Mouse (Mus musculus) mouse trophoblast stem cell (cell line): ENCODE results near the gene Gosr2.

ENCODE experiments used
- in situ Hi-C, 2 experiments: fragments of 300-500 bp; cut with MseI, MboI; formaldehyde crosslinking; loops; 2 replicates in 1 of 2; 3 replicates in 1 of 2; pipeline ENCODE4 v1.15.1; 2025

Gosr2 gene

DNA sequence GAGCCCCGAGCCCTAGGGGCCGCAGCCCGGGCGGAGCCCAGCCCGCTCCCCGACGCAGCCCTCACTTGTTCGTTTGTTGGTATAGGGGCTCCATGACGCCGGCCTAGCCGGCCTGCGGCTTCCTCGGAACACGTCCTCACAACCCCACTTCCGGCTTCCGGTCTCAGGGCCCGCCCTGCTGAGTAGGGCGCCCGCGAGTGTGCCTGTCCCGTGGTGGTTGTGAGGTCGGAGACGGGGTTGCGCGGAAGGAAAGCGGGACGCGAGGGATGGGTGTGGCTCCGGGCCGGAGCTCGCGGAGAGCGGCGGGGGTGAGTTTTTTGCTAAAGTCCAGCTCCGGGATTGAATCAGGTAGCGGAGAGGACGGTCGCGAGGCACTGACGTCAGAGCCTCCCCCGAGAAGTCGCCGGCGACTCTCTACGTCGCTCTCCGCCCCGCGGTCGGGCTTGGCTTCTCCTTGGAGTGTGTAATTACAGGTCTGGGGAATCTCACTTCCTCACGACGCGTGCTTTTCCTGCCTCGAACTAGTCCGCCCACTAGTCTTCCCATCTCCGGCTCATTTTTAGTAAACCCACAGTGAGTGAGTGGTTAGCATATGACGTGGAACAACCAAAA, at the start of gene Gosr2:
Gene Gosr2, minus strand, starts transcription at position 334 of the 612 bp plus-strand sequence.
- in situ Hi-C loops: no loop called here

DNA sequence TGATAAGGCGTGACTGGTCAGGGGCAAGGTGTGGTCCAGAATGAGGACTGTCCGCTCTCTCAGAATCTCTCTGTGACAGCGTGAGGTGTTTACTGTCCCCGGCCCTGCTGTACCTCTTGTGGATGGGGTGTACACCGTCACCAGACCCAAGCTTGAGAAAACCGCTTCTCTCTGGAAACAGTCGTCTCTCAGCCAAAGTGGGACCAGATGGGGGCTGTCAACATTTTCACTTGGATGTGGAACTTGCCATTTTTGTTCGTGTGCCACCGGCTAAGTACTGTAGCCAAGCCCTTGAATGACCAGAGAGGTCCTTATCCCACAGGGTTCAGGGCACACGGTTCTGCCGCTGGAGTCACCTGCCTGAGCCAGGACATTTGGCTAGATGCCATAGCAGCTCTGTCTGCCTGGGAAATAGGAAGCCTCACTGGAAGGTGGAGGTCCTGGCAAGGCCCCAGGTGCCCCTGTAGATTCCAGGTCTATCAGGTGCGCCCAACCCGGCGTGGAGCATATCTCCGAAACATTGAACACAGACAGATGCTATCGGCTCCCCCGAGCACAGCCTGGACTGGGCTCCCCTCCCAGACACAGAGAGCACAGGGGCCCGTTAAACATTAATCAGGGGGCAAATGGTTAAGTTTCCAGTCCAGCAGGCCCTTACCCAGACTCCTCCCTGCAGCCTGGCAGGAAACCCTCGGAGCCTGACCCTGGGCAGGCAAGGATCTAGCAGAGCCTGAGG, 37.5 kb upstream of the Gosr2 start:
- in situ Hi-C loops: no loop called here

DNA sequence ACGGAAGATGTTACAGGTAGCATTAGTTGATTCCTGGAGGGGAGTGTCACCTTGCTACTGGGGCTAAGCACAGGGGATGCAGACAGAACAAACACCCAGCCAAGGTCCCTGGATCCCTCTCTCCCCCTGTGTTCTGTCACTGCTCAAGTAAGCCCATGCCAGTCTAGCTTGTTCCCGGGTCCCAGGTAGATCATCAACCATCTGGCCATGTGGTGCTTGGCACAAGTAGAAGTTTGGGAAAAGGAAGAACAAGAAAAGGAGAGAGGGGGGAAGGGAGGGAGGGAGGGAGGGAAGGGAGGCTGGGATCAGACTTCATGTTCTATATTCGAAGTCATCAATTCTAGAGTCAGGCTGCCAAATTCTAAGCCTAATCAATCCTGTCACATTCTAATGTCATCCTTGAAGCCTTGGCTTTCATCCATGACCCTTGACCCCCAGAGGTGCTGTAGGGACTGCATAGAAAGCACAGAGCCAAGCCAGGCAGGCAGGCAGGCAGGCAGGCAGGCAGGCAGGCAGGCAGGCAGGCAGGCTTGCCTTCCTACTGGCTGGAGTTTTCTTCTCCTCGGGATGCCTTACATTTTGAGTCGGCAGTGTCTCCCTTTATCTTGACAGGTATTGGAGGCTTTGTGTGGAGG, 36.8 kb upstream of the Gosr2 start:
- in situ Hi-C loops: no loop called here

DNA sequence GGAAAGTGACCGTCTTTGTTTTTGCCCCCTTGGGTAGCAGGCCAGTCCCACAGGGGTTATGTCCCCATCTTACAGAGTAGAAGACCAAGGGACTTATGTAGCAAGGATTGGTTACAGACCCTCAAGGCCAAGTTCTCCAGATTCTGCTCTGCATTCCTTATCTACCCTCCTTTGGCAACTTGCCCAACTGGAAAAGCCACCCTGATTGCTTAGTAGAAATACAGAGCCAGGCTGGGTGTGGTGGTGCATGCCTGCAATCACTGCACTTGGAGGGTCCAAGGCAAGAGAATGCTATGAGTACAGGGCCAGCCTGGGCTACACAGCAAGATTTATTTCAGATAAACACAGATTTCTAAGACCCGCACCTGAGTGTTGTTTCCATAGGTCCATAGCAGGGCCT, 36.3 kb upstream of the Gosr2 start:
- in situ Hi-C loops: no loop called here

DNA sequence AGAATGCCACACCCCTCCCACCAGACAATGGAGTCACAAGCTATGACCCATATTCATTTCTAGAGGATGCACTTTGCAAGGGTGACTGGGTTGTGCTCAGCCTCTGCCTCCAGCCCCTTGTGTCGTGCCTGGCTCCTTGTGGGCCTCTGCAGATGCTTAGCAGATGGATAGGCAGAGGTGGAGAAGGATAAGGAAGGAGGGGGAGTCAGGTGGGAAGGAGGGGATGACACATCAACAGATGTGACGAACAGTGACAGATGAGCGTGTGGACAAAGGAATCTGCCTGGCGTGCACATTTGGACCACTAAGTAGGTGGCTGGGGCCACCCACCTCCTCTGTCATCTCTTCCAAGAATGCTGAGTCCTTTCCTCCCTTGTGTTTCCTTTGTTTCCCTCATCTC, 35.4 kb upstream of the Gosr2 start:
- in situ Hi-C loops: no loop called here

DNA sequence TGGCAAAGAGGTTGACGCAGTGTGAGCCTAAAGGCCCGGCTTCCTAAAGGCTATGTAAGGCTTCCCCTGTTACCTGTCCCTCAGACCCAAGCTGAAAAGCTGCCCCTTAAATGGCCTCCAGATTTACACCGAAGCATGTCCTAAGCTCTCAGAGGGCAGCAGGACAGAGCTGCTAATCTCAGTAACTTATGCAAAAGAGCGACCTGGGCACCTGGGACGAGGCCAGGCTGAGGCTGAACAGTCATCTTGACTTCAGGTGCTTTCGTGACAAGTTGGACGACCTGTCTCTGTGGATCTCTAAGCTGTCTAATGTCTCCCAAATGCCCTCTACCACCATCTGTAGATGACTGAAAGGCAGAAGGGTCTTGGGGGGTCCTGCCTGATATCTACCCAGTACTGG, 34.6 kb upstream of the Gosr2 start:
- in situ Hi-C loops: no loop called here

DNA sequence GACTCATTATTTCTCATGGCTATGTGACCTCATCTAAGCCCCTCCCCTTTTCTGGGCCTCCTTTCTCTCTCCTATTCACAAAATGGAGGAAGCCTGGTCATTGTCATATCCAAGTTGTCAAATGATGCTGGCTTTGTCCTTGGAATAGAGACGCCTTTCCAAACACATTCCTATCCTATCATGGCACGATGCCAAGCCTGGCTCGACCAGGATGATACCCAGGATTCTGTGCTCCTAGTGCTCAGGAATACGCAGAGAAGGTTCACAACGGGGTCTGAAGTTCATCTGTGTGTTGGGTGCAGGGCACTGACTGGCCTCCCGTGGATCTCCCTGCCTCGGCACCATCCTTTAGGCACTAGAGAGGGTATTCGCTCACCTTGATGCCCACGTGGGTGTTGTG, 33.9 kb upstream of the Gosr2 start:
- in situ Hi-C loops: no loop called here

DNA sequence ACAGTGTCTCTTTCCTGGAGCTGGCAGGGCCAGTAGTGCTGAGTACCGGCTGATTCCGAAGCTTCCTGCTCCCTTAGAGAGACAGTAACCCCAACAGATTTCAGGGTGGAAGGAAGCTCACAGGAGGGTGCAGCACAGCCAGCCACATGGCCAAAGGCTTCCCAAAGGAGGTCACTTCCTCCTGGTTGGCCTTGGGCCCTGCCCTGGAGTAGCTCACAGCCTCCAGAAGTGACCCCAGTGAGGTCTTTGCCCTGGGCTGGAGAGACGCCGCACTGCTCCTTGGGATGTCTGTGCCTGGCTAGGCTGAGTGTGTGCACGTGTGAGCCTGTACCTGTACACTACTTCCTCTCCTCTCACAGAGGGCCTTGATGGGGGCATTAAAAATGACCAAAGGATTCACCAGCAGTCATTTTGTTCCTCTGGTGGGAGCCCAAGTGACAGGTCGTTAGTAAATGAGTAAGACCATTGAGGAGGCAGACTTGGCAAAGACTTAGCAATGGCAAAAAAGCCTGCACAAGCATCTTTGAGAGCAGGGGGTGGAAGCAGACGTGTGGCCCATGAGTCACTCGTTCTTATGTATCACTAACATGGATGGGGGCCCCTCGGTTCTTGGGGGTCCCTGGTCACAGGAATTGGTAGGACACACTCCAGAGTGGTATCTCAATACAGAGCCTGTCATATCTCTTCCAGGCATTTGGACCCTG, 31.7 kb upstream of the Gosr2 start:
- in situ Hi-C loops: no loop called here

DNA sequence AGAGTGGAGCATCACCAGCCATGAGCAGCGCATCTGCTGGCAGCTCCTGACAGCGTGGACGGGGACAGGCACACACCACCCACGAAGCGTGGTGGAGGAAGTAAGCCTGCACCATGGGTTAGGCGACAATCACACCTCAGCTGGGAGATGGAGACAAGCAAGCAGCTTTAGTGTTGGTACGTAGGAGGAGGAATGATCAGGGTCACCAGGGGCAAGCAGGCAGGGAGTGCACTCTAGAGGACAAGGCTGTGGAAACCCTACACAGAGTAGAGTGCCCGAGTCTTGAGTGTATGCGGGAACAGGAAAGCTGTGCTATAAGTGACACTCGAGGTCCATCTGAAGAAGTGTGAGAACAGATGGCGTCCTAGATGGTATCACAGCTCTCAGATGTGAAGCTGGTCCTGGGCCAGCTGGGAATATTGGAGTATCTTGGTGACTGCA, 26.7 kb upstream of the Gosr2 start:
- in situ Hi-C loops: no loop called here

DNA sequence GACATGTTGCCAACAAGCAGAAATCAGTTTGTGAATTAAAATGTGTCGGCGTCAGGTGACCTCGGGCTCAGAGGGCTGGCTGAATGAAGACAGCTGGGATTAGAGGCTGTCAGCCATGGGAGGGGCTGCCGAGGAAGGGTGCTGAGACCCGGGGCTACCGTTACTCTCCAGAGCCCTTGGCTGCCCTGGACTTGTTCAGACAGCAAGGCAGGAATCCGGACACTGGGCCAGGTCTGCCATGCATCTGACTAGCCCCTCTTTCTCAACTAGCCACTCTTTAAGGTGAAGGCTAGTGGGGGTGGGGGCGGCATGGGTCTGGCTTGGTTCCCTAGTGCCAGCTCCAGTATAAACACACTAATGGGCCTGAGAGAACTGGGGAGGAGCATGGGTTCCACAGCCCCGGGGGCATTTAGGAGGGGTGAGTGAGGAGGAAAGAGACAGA, 24.4 kb upstream of the Gosr2 start:
- in situ Hi-C loops: no loop called here

DNA sequence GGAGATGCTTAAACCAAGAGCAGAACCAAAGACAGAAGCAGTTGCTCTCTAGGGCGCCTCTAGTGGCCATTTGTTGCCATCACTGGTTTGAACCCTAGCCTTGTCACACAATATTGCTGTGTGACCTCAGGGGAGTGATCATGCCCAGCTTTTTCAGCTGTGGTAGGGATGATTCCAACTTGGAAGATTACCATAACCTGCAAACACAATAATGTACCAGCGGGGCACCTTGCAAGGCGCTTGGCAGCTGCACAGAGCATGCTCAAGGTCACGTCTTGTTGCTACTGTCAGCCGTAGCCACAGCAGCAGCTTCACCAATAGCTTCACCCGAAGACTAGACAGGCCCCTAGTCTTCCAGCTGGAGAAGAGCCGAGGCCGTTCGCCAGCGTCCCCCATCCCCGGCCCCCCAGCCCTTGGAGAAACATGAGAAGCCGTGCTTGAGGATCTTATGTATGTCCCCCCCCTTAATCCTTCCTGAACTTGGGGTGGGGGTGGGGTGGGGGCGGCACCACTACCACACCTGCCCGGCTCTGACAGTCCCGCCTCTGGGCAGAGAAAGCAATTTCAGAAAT, 23.9 kb upstream of the Gosr2 start:
- in situ Hi-C loops: no loop called here

DNA sequence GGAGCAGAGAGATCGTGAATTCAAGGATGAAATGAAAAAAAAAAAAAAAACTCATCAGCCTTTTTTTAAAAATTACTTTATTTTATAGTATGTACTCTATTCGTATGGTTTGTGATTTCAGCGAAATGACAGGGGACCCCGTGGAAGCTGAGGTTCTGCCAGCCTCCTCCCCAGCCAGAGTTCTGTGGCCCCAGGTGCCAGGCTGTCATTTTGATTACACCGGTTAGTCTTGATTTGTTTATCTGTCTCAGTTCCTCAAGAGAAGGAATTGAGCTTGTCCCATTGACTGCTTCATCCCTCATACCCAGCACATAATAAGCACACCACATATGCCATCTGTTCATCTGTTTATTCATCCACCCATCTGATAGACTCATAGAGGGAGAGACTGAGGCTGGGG, 21.7 kb upstream of the Gosr2 start:
- in situ Hi-C loops: no loop called here

DNA sequence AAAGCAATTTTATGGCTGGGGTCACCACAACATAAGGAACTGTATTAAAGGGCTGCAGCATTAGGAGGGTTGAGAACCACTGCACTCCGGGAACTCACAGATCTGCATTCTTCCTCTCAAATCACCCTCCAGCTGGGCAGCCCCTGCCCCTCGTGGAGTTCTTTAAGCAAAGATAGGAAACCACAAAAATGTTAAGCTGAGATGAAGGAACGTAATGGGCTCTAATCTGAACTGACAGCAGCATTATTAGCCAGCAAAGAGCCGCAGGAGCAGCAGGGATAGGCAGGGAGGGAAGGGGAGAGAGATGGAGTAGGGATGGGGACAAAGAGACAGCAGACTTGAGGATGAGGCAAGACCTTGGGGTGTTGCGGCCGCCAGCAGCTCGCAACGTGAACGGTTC, 19.3 kb upstream of the Gosr2 start:
- in situ Hi-C loops: no loop called here

DNA sequence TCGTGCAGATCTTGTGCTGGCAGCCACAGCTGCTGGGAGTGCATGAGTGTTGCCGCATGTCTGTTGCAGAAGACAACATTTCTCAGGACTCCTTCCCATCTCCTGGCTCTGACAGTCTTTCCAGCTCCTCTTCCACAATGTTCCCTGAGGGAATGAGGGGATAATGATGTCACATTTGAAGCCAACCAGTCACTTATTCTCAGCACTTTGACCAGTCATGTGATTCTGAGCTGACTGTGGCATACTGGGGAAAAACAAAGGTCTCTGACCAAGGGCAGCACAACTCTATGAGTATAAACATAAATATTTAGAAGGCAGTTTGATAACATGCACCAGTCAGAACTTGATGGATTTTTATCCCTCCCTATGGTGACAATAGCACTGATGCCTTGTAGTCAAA, 16.4 kb upstream of the Gosr2 start:
- in situ Hi-C loops: no loop called here

DNA sequence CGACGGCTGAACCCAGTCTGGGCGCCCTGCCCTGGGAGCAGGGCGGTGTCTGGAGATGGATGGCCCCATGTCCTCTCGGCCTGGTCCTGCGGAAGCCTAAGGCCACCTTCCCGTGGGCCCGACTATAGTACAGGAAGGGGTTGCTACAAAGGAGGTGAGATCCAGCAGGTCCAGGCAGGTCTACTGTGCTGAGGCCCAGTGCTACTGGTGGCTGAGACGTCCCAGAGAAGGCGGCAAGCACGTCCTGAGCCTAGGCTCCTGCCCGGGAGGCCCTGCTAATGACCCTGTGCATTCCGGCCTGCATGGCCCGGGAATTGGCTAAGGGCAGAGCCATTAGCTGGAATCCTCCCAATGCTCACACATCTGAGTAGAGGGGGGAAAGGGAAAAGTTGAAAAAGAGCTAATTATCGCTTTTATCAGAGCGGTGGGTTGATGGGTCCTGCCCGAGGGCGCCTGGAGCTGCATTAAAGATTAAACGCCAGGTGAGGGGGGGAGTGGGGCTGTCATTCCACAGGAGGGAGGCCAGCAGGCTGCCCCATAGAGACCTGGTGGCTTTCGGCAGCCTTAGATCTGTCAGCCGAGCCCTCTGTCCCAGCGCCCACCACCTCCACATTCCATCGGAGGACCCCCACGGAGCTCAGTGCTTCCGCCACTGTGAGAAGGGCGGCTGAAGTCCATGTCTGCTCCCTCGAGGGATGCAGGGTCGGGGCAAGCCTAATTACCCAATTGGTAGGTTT, 14.3 kb upstream of the Gosr2 start:
- in situ Hi-C loops: no loop called here

DNA sequence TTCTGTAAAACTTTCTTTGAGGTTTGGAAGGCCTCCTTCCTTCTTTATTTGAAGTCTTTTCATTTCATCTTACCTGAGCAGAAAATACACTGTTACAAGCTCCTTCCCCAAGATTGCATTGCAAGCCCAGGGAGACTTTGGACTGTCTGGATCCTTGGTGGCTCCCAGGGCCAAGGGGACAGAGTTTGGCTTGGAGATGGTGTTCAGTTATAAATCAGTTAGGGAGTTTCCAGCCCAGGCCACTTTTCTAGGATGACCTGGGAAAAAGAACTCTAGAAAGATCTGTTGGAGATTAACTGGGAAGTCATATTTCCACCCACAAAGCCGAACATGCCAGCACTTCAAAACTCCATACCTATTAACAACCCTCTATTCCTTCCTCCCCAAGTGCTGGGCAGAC, 12.3 kb upstream of the Gosr2 start:
- in situ Hi-C loops: no loop called here

DNA sequence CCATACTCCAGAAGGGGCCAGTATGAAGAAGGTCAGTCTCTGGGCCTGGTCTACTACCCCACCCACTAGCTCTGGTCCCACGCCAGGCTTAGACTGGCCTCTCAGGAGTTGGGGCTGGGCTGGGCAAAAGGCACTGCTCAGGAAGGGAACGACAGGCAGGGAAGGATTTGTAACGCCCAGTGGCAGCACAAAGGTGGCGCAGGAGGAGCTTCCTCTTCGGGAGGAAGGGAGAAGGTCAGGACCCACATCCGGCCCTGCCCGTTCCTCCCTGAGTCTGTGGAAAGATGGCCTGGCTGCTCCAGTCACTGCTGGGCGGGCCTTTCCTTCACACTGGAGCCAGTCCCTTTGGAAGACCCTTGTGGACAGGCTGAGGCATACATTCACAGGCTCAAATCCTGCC, 9.3 kb upstream of the Gosr2 start:
- in situ Hi-C loops: no loop called here

DNA sequence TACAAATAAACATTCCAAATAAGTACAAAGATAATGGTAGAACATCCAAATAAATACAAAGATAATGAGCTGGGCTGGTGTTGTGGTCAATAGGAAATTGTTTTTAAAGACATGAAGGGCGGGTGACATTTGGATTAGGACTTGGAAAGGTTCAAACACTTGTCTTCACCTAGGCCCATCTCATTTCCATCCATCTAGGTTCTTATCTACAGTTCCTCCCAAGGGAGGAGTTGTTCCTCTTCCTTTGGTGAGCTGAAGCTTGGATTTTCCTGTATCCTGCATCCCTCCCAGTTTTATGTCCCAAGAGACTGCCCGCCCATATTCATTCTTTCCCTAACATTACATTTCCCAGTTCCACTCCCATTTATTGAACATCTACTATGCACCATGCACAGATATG, 528 bp upstream of the Gosr2 start:
- in situ Hi-C loops: no loop called here

DNA sequence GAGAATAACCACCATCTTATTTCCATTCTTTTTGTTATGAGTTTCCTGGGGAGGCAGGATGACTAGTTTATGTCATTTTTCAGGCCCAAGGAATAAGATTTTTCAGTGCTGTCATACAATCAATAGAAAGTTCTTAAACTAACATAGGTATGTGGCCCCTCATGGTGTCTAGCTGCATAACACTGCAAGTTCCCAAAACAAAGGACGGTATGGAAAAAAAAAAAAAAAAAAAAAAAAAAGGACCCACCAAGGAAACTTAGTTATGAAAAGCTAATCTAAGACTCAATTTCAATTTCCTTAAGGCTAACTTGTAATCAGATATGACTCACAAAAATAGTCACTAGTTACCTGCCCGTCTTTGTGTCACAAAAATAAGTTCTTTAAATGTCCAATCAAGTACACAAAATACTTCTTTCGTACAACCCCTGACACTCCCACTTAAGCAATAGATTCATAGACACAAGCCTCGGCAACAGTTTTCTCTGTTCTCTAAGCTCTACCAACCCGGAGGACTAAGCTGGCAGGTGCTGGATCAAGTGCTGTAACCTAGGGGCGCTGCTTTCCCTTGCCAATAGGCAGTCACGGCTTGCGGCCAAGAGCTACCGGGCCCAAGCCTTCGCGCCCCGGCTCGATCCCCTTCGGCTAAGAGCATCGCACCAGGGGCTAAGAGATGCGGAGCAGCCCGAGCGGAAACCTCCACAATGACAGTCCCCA, 690 bp downstream of the Gosr2 start:
- in situ Hi-C loops: no loop called here

DNA sequence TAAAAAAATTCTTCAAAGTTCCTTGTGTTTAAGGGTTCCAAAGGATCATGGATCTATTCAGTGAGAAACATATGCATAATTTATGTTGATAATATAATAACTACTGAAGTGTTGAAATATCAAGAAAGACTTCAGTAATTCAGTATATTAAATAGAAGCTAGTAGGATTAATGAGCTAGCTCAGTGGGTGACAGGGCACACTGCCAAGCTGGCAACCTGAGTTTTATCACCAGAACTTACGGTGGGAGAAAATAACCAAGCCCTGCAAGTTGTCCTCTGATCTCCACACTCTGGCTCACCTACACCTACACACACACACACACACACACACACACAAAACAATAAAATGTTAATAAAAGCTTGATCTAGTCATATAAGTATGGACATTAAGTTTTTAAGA, 4.5 kb downstream of the Gosr2 start:
- in situ Hi-C loops: no loop called here

DNA sequence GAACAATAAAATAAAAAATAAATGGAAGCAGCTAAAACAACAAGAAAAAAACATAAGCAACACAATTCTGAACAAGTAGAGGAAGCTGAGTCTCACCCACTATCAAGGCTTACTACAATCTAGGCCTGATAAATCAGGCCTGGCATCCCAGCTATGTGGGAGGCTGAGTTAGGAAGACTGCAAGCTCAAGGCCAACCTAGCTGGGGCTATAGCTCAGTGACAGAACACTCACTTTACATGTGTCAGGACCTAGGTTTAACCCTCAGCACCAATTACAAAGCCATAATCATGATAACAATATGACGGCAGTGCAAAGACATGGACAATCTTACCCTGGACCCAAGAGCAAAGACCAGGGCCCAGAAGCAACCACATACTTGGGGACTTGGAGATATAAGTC, 6.7 kb downstream of the Gosr2 start:
- in situ Hi-C loops: no loop called here
